Mouse (Mus musculus): ENCODE results near the gene Phf10. TPM values are rescaled to one million over a fixed set of nuclear protein-coding genes. Genes with fewer than 3 reads are reported as not detected.
"Not testable (repeated sequence)": the region's sequence is repeated elsewhere in the genome, so short reads cannot be mapped to it uniquely, and the experiment has no call there.

Gene Phf10
- total and polyA plus RNA-seq, 3 experiments, result 185 to 627 (median 265) TPM

GRCm38 (mm10) chr17:14992522-14993138 is 31.6 kb upstream of the Phf10 start:
- not testable (repeated sequence) for H3K9me3 ChIP-seq (replicated peaks; ENCODE audit: insufficient read depth, low read length); H3K27ac ChIP-seq (ENCODE audit: control insufficient read depth, low read depth, low read length); H3K27me3 ChIP-seq (ENCODE audit: control insufficient read depth in 1 of 2, insufficient read depth in 2 of 2, low read length in 2 of 2); H3K36me3 ChIP-seq (ENCODE audit: control insufficient read depth in 1 of 2, insufficient read depth in 2 of 2, low read length in 2 of 2); H3K4me1 ChIP-seq (ENCODE audit: control insufficient read depth in 1 of 2, insufficient read depth in 2 of 2, low read length in 2 of 2); DNase-seq (ENCODE audit: low read depth, low spot score); H3K9ac ChIP-seq (ENCODE audit: control insufficient read depth, low read depth, low read length, poor library complexity, severe bottlenecking); H3K79me2 ChIP-seq (ENCODE audit: control insufficient read depth, insufficient read depth, low read length, poor library complexity); H3K4me3 ChIP-seq (ENCODE audit: control insufficient read depth in 1 of 2, insufficient read depth in 1 of 2, low read depth in 2 of 2, low read length in 2 of 2)

- not testable (repeated sequence) for H3K9me3 ChIP-seq (replicated peaks; ENCODE audit: insufficient read depth, low read length); DNase-seq (ENCODE audit: low read depth, low spot score); H3K9ac ChIP-seq (ENCODE audit: control insufficient read depth, low read depth, low read length, poor library complexity, severe bottlenecking); H3K36me3 ChIP-seq (ENCODE audit: control insufficient read depth in 1 of 2, insufficient read depth in 2 of 2, low read length in 2 of 2); H3K27me3 ChIP-seq (ENCODE audit: control insufficient read depth in 1 of 2, insufficient read depth in 2 of 2, low read length in 2 of 2); H3K4me3 ChIP-seq (ENCODE audit: control insufficient read depth in 1 of 2, insufficient read depth in 1 of 2, low read depth in 2 of 2, low read length in 2 of 2); H3K79me2 ChIP-seq (ENCODE audit: control insufficient read depth, insufficient read depth, low read length, poor library complexity); H3K4me1 ChIP-seq (ENCODE audit: control insufficient read depth in 1 of 2, insufficient read depth in 2 of 2, low read length in 2 of 2)
- peak overlapping the region; percentile 49; the same call in 1 of the 2 replicates for H3K27ac ChIP-seq (ENCODE audit: control insufficient read depth, low read depth, low read length)
Measured at GRCm38 (mm10) chr17:14990116-14990702, 29.1 kb upstream of the Phf10 start.

- H3K36me3 ChIP-seq (ENCODE audit: control insufficient read depth in 1 of 2, insufficient read depth in 2 of 2, low read length in 2 of 2); H3K79me2 ChIP-seq (ENCODE audit: control insufficient read depth, insufficient read depth, low read length, poor library complexity); H3K27me3 ChIP-seq (ENCODE audit: control insufficient read depth in 1 of 2, insufficient read depth in 2 of 2, low read length in 2 of 2); H3K4me1 ChIP-seq (ENCODE audit: control insufficient read depth in 1 of 2, insufficient read depth in 2 of 2, low read length in 2 of 2); H3K9me3 ChIP-seq (replicated peaks; ENCODE audit: insufficient read depth, low read length); DNase-seq (ENCODE audit: low read depth, low spot score): not testable (repeated sequence)
- Histone ChIP-seq H3K4me3 (ENCODE audit: control insufficient read depth in 1 of 2, insufficient read depth in 1 of 2, low read depth in 2 of 2, low read length in 2 of 2) (peak within 1 kb of the TSS; percentile 44 to 87; a peak in 3 of 4 replicates), H3K9ac (ENCODE audit: control insufficient read depth, low read depth, low read length, poor library complexity, severe bottlenecking) (peak within 1 kb of the TSS; percentile 67), H3K27ac (ENCODE audit: control insufficient read depth, low read depth, low read length) (peak within 1 kb of the TSS; percentile 72)
Measured at GRCm38 (mm10) chr17:14978362-14979038, 17.4 kb upstream of the Phf10 start, which contains the start of the genes 9030025P20Rik and Gm3417. TSS of gene 9030025P20Rik (plus strand) at chr17:14978468. TSS of gene Gm3417 (minus strand) at chr17:14978790.

GRCm38 (mm10) chr17:14977718-14978361 is 16.8 kb upstream of the Phf10 start:
- H3K79me2 ChIP-seq (ENCODE audit: control insufficient read depth, insufficient read depth, low read length, poor library complexity); H3K36me3 ChIP-seq (ENCODE audit: control insufficient read depth in 1 of 2, insufficient read depth in 2 of 2, low read length in 2 of 2); DNase-seq (ENCODE audit: low read depth, low spot score); H3K4me1 ChIP-seq (ENCODE audit: control insufficient read depth in 1 of 2, insufficient read depth in 2 of 2, low read length in 2 of 2); H3K9me3 ChIP-seq (replicated peaks; ENCODE audit: insufficient read depth, low read length); H3K27me3 ChIP-seq (ENCODE audit: control insufficient read depth in 1 of 2, insufficient read depth in 2 of 2, low read length in 2 of 2): not testable (repeated sequence)
- H3K9ac ChIP-seq (ENCODE audit: control insufficient read depth, low read depth, low read length, poor library complexity, severe bottlenecking), result peak overlapping the region; percentile 67
- peak overlapping the region; percentile 72 for H3K27ac ChIP-seq (ENCODE audit: control insufficient read depth, low read depth, low read length)
- H3K4me3 ChIP-seq (ENCODE audit: control insufficient read depth in 1 of 2, insufficient read depth in 1 of 2, low read depth in 2 of 2, low read length in 2 of 2), result peak overlapping the region; percentile 44 to 87; a peak in 3 of 4 replicates

GRCm38 (mm10) chr17:14968373-14968913 is 7.4 kb upstream of the Phf10 start:
- H3K79me2 ChIP-seq (ENCODE audit: control insufficient read depth, insufficient read depth, low read length, poor library complexity); H3K27ac ChIP-seq (ENCODE audit: control insufficient read depth, low read depth, low read length); H3K27me3 ChIP-seq (ENCODE audit: control insufficient read depth in 1 of 2, insufficient read depth in 2 of 2, low read length in 2 of 2); H3K36me3 ChIP-seq (ENCODE audit: control insufficient read depth in 1 of 2, insufficient read depth in 2 of 2, low read length in 2 of 2); H3K9ac ChIP-seq (ENCODE audit: control insufficient read depth, low read depth, low read length, poor library complexity, severe bottlenecking); H3K4me3 ChIP-seq (ENCODE audit: control insufficient read depth in 1 of 2, insufficient read depth in 1 of 2, low read depth in 2 of 2, low read length in 2 of 2); H3K4me1 ChIP-seq (ENCODE audit: control insufficient read depth in 1 of 2, insufficient read depth in 2 of 2, low read length in 2 of 2); H3K9me3 ChIP-seq (replicated peaks; ENCODE audit: insufficient read depth, low read length); DNase-seq (ENCODE audit: low read depth, low spot score): not testable (repeated sequence)

GRCm38 (mm10) chr17:14961557-14962154 is 583 bp upstream of the Phf10 start:
- H3K27me3 ChIP-seq (ENCODE audit: control insufficient read depth in 1 of 2, insufficient read depth in 2 of 2, low read length in 2 of 2); H3K9me3 ChIP-seq (replicated peaks; ENCODE audit: insufficient read depth, low read length); H3K27ac ChIP-seq (ENCODE audit: control insufficient read depth, low read depth, low read length); H3K4me3 ChIP-seq (ENCODE audit: control insufficient read depth in 1 of 2, insufficient read depth in 1 of 2, low read depth in 2 of 2, low read length in 2 of 2); H3K9ac ChIP-seq (ENCODE audit: control insufficient read depth, low read depth, low read length, poor library complexity, severe bottlenecking); DNase-seq (ENCODE audit: low read depth, low spot score): not testable (repeated sequence)
- peaks cover 16 to 24% of the 10 kb centered on the region in 2 experiments for H3K36me3 ChIP-seq (ENCODE audit: control insufficient read depth in 1 of 2, insufficient read depth in 2 of 2, low read length in 2 of 2)
- peaks cover 9 to 16% of the 10 kb centered on the region in 2 experiments for H3K4me1 ChIP-seq (ENCODE audit: control insufficient read depth in 1 of 2, insufficient read depth in 2 of 2, low read length in 2 of 2)
- peaks cover 31% of the 10 kb centered on the region for H3K79me2 ChIP-seq (ENCODE audit: control insufficient read depth, insufficient read depth, low read length, poor library complexity)
